Mouse (Mus musculus): ENCODE data around the gene Fam185a. TPM values are rescaled to one million over a fixed set of nuclear protein-coding genes. Genes with fewer than 3 reads are reported as not detected.
A peak's percentile ranks its signal among the peaks of the same experiment; 100 is the strongest.

The Fam185a gene
- polyA plus RNA-seq, 1 experiment = 1.2 TPM

- TF ChIP-seq POLR2A (IDR thresholded peaks at IDR 0.05; ENCODE audit: borderline replicate concordance, extremely low read depth, low read depth, low read length) (no peak), CTCF (IDR thresholded peaks at IDR 0.05; ENCODE audit: insufficient read depth, low read length) (no peak)
- Histone ChIP-seq H3K4me3 (replicated peaks; ENCODE audit: extremely low read depth, low read depth, low read length) (no peak overlapping the region), H3K4me1 (ENCODE audit: control insufficient read depth, insufficient read depth, low read length) (no peaks in the 10 kb centered on the region; the same call in 1 of the 2 replicates)
- DNase-seq = no peak
- WGBS = 65% methylated on average over 1 of the region's 1 CpGs
Measured at GRCm38 (mm10) chr5:21414116-21414820, 10.5 kb upstream of the Fam185a start.

GRCm38 (mm10) chr5:21418613-21419012 is 6.1 kb upstream of the Fam185a start:
- WGBS = 48% methylated on average over 4 of the region's 4 CpGs
- TF ChIP-seq CTCF (IDR thresholded peaks at IDR 0.05; ENCODE audit: insufficient read depth, low read length) (no peak), POLR2A (IDR thresholded peaks at IDR 0.05; ENCODE audit: borderline replicate concordance, extremely low read depth, low read depth, low read length) (no peak)
- no peak overlapping the region for H3K4me3 ChIP-seq (replicated peaks; ENCODE audit: extremely low read depth, low read depth, low read length)
- no peak for DNase-seq
- H3K4me1 ChIP-seq (ENCODE audit: control insufficient read depth, insufficient read depth, low read length) = no peaks in the 10 kb centered on the region

GRCm38 (mm10) chr5:21420609-21421008 is 4.1 kb upstream of the Fam185a start:
- WGBS = 2% methylated on average over 1 of the region's 1 CpGs
- no peak overlapping the region for H3K4me3 ChIP-seq (replicated peaks; ENCODE audit: extremely low read depth, low read depth, low read length)
- peak; percentile 12; the same call in 1 of the 2 replicates for TF ChIP-seq CTCF (IDR thresholded peaks at IDR 0.05; ENCODE audit: insufficient read depth, low read length)
- TF ChIP-seq POLR2A (IDR thresholded peaks at IDR 0.05; ENCODE audit: borderline replicate concordance, extremely low read depth, low read depth, low read length) = no peak
- H3K4me1 ChIP-seq (ENCODE audit: control insufficient read depth, insufficient read depth, low read length) = peaks cover 3% of the 10 kb centered on the region
- DNase-seq = no peak

- DNase-seq = no peak
- H3K4me3 ChIP-seq (replicated peaks; ENCODE audit: extremely low read depth, low read depth, low read length) = no peak overlapping the region
- TF ChIP-seq CTCF (IDR thresholded peaks at IDR 0.05; ENCODE audit: insufficient read depth, low read length) (no peak), POLR2A (IDR thresholded peaks at IDR 0.05; ENCODE audit: borderline replicate concordance, extremely low read depth, low read depth, low read length) (no peak)
- 91% methylated on average over 6 of the region's 6 CpGs for WGBS
- peaks cover 5% of the 10 kb centered on the region for H3K4me1 ChIP-seq (ENCODE audit: control insufficient read depth, insufficient read depth, low read length)
Measured at GRCm38 (mm10) chr5:21426666-21427065, 1.9 kb downstream of the Fam185a start.

GRCm38 (mm10) chr5:21434148-21434929 is 9.6 kb downstream of the Fam185a start:
- Histone ChIP-seq H3K4me1 (ENCODE audit: control insufficient read depth, insufficient read depth, low read length) (peaks cover 2% of the 10 kb centered on the region; the same call in 1 of the 2 replicates), H3K4me3 (replicated peaks; ENCODE audit: extremely low read depth, low read depth, low read length) (no peak overlapping the region)
- no peak for DNase-seq
- 65% methylated on average over 11 of the region's 11 CpGs for WGBS
- TF ChIP-seq CTCF (IDR thresholded peaks at IDR 0.05; ENCODE audit: insufficient read depth, low read length) (0 out of 2 replicates have a peak, but pooled peaks have one; percentile 4), POLR2A (IDR thresholded peaks at IDR 0.05; ENCODE audit: borderline replicate concordance, extremely low read depth, low read depth, low read length) (no peak)

DNA sequence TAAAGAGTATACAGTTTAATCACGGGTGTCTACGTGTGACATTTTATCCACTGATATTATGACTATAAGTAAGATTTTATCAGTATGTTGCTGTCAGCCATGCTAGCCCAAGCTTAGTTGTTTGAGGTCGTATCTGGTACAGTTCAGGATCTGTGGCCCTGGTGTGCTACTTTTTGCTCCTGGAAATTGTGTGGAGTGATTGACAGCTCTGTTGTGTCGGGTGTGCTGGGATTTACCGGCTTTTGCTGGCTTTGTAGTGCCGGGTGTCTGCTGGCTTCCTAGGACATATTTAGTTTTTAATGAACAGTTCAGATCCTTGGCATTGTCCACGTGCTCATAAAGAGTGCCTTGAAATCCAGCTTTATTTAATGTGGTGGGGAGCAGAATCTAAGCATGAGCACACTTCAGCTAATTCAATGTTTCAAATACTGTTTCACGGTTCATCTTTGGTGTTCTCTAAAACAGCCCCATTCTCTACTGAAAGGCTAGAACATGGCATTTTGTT is 11.8 kb downstream of the Fam185a start:
- 60% methylated on average over 8 of the region's 8 CpGs for WGBS
- no peak overlapping the region for H3K4me3 ChIP-seq (replicated peaks; ENCODE audit: extremely low read depth, low read depth, low read length)
- no peak for DNase-seq
- TF ChIP-seq CTCF (IDR thresholded peaks at IDR 0.05; ENCODE audit: insufficient read depth, low read length) (no peak), POLR2A (IDR thresholded peaks at IDR 0.05; ENCODE audit: borderline replicate concordance, extremely low read depth, low read depth, low read length) (no peak)
- H3K4me1 ChIP-seq (ENCODE audit: control insufficient read depth, insufficient read depth, low read length) = peaks cover 10% of the 10 kb centered on the region

DNA sequence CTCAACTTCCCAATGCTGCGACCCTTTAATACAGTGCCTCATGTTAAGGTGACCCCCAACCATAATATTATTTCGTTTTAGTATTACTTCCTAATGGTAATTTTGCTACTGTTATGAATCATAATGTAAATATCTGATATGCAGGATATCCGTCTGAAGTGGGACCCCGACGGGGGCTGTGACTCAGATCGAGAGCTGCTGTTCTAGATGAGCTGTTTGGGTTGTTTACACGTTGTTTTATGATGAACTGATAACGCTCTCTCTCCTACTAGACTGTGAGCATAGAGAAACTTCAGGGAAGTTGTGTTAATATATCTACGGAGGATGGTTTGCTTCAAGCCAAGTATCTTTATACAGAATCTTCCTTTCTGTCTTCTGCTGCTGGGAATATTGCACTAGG is 13.7 kb downstream of the Fam185a start:
- no peak for TF ChIP-seq POLR2A (IDR thresholded peaks at IDR 0.05; ENCODE audit: borderline replicate concordance, extremely low read depth, low read depth, low read length)
- no peak for TF ChIP-seq CTCF (IDR thresholded peaks at IDR 0.05; ENCODE audit: insufficient read depth, low read length)
- no peak for DNase-seq
- H3K4me3 ChIP-seq (replicated peaks; ENCODE audit: extremely low read depth, low read depth, low read length) = no peak overlapping the region
- H3K4me1 ChIP-seq (ENCODE audit: control insufficient read depth, insufficient read depth, low read length) = peaks cover 11% of the 10 kb centered on the region
- 53% methylated on average over 9 of the region's 9 CpGs for WGBS

DNA sequence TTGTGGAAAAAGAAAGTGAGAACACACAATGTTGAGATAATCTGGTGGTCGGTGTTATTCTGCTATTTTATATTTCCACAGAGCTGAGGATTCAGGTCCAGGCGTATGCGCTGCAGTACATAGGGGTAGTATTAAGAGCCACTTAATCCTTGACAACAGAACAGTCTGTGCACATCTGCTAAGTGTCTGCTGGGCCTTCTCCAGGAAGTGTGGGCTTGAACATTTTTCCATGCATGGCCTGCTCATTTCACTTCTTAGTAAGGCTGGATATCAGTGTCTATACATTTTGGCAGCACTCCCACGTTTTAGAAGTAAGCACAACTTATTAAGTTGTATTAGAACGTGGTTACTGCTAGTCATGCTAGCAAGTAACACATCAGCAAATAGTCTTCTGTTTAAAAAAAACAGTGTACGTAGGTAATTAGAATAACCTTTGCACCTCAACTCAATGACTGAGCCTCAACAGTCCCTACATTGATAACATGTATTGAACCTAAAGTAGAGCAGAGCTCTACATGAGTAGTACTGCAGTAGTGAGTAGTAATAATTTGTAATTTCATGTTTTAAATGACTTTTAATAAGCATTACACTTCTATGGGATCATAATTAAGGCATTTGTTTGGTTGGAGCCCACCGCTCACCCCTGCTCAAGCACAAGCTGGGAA is 14.8 kb downstream of the Fam185a start:
- Histone ChIP-seq H3K4me1 (ENCODE audit: control insufficient read depth, insufficient read depth, low read length) (peaks cover 11% of the 10 kb centered on the region), H3K4me3 (replicated peaks; ENCODE audit: extremely low read depth, low read depth, low read length) (no peak overlapping the region)
- no peak for DNase-seq
- TF ChIP-seq POLR2A (IDR thresholded peaks at IDR 0.05; ENCODE audit: borderline replicate concordance, extremely low read depth, low read depth, low read length) (no peak), CTCF (IDR thresholded peaks at IDR 0.05; ENCODE audit: insufficient read depth, low read length) (no peak)
- 81% methylated on average over 7 of the region's 7 CpGs for WGBS

- 25% methylated on average over 8 of the region's 8 CpGs for WGBS
- Histone ChIP-seq H3K4me3 (replicated peaks; ENCODE audit: extremely low read depth, low read depth, low read length) (no peak overlapping the region), H3K4me1 (ENCODE audit: control insufficient read depth, insufficient read depth, low read length) (peaks cover 11% of the 10 kb centered on the region)
- peak; percentile 11 for DNase-seq
- TF ChIP-seq POLR2A (IDR thresholded peaks at IDR 0.05; ENCODE audit: borderline replicate concordance, extremely low read depth, low read depth, low read length) (no peak), CTCF (IDR thresholded peaks at IDR 0.05; ENCODE audit: insufficient read depth, low read length) (no peak)
Measured at GRCm38 (mm10) chr5:21440833-21441530, 16.2 kb downstream of the Fam185a start.
